Mouse (Mus musculus) neural tube, embryonic 12.5 days (tissue): ENCODE measurements around the gene Nin. TPM values are rescaled to one million over a fixed set of nuclear protein-coding genes. Genes with fewer than 3 reads are reported as not detected.

Source experiments
- ATAC-seq: fragments of 200-750 bp; cut with Nextera tagmentation; 2 replicates; pipeline ENCODE4 v1.8.0; 2017; ENCODE audit warnings: low read depth, mild to moderate bottlenecking, moderate TSS enrichment, moderate library complexity; ENCODE audit not compliant: low FRiP score
- H3K27ac ChIP-seq: fragments of 300-500 bp; sonication (generic); 2 replicates; pipeline ENCODE4 v1.5.1; 2016
- H3K27me3 ChIP-seq: fragments of 300-500 bp; sonication (generic); replicated peaks from 2 replicates; pipeline ENCODE4 v1.6.1; 2016; ENCODE audit warnings: mild to moderate bottlenecking
- H3K36me3 ChIP-seq: fragments of 300-500 bp; sonication (generic); 2 replicates; pipeline ENCODE4 v1.6.1; 2016; ENCODE audit warnings: mild to moderate bottlenecking
- H3K4me1 ChIP-seq: fragments of 300-500 bp; sonication (generic); 2 replicates; pipeline ENCODE4 v1.6.1; 2016
- H3K4me2 ChIP-seq: fragments of 300-500 bp; sonication (generic); replicated peaks from 2 replicates; pipeline ENCODE4 v1.6.1; 2016; ENCODE audit warnings: mild to moderate bottlenecking
- H3K4me3 ChIP-seq: fragments of 300-500 bp; sonication (generic); 2 replicates; pipeline ENCODE4 v1.5.1; 2016
- H3K9ac ChIP-seq: fragments of 300-500 bp; sonication (generic); 2 replicates; pipeline ENCODE4 v1.6.1; 2016; ENCODE audit warnings: mild to moderate bottlenecking
- H3K9me3 ChIP-seq: fragments of 300-500 bp; sonication (generic); 2 replicates; pipeline ENCODE4 v1.6.1; 2016; ENCODE audit warnings: mild to moderate bottlenecking
- WGBS: fragments of 180-500 bp; shearing (Covaris S2); methylation state at CpG from one replicate; pipeline ENCODE4 v1.1.7; 2016; 5-methylcytosine and 5-hydroxymethylcytosine counted together
- polyA plus RNA-seq: library from polyadenylated mRNA; unstranded; fragments of >200 nt; fragmentation: Nextera tagmentation; extraction: Ambion mirVana; gene quantifications from 2 replicates; pipeline ENCODE4 v1.2.1, GENCODE M21; 2016

Nin gene
- polyA plus RNA-seq, 1 experiment from 2014 or later = 18.9 TPM

DNA sequence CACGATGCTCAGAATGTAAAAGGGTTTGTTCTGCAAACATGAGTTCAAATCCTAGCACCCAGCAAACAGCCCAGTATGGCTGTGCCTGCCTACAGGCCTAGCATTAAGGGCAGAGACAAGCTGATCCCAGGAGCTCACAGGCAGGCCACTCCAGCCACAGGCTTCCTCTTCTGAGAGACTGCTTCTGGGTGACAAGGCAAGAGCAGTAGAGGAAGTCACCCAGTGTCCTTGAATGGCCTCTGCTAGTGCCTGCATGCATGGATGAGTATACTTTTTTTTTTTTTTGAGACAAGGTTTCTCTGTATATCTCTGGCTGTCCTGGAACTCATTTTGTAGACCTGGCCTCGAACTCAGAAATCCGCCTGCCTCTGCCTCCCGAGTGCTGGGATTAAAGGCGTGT is 27.0 kb upstream of the Nin start:
- H3K4me1 ChIP-seq = peaks cover 7% of the 10 kb centered on the region; the same call in 1 of the 2 replicates
- H3K36me3 ChIP-seq = no peaks in the 10 kb centered on the region
- no peak for ATAC-seq
- H3K9me3 ChIP-seq = no peaks in the 10 kb centered on the region
- no peak overlapping the region for H3K27ac ChIP-seq
- H3K4me2 ChIP-seq = no peak overlapping the region
- no peak overlapping the region for H3K4me3 ChIP-seq
- no peaks in the 10 kb centered on the region for H3K27me3 ChIP-seq
- no peak overlapping the region for H3K9ac ChIP-seq
- 98% methylated on average over 5 of the region's 5 CpGs for WGBS

DNA sequence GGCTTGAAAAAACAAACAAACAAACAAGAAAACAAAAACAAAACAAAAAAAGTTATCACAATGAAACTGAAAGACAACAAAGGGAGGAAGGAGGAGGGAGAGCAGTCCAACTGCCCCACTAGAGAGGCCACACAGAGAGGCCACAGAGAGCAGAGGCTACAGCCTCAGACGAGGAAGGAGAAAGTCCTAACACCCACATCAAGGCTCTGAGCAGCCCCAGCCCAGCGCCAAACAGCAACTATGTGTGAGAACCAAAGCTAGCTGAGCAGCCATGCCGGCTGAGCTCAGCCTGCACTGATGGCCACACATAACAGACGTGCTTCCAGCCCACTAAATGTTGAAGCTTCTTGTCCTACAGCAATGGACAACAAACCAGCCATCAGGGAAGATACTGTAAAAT is 26.4 kb upstream of the Nin start:
- Histone ChIP-seq H3K9me3 (no peaks in the 10 kb centered on the region), H3K27ac (no peak overlapping the region), H3K27me3 (no peaks in the 10 kb centered on the region), H3K36me3 (no peaks in the 10 kb centered on the region), H3K9ac (no peak overlapping the region), H3K4me2 (no peak overlapping the region), H3K4me3 (no peak overlapping the region), H3K4me1 (peaks cover 7% of the 10 kb centered on the region; the same call in 1 of the 2 replicates)
- whole genome bisulfite sequencing = 67% methylated on average over 4 of the region's 4 CpGs
- no peak for ATAC-seq

DNA sequence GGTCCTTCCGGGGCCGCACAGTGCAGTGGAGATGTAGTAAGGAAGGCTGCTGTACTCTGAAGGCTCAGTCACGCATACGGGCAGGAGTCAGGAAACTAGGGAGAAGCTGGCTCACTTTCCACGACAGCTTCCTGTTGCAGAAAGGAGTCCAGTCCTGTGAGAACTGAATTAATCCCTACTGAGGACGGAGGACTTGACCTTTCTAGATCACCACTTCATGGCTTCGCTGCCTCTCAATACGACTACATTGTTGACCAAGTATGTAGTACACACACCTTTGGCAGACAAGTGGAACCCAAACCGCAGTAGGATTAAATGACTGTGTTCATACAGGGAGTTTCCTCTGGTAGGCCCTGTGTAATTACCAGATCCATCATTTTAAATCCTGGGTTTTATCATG is 24.1 kb upstream of the Nin start:
- Histone ChIP-seq H3K4me2 (no peak overlapping the region), H3K4me3 (no peak overlapping the region), H3K9me3 (no peaks in the 10 kb centered on the region), H3K27ac (no peak overlapping the region), H3K27me3 (no peaks in the 10 kb centered on the region), H3K4me1 (0 out of 2 replicates have a peak, but pooled peaks cover 4% of the 10 kb centered on the region), H3K9ac (no peak overlapping the region), H3K36me3 (no peaks in the 10 kb centered on the region)
- WGBS = 82% methylated on average over 9 of the region's 9 CpGs
- ATAC-seq = no peak

DNA sequence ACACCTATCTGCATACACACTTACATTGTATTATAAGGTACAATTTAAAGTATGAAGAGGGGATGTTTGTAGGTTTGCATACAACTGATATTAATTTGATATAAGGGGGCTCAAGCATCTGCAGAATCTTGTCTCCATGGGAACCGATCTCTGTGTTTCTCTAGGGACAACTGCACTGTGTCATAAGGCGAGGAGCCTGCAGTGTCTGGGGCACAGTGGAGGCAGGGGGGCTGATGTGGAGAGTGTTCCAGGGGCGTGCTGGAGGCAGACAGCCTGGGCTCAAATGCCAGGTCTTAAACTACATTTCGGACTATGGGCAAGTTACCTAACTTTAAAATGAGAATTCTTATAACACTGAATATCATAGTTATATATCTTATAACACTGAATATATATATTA is 23.6 kb upstream of the Nin start:
- Histone ChIP-seq H3K4me1 (0 out of 2 replicates have a peak, but pooled peaks cover 4% of the 10 kb centered on the region), H3K9ac (no peak overlapping the region), H3K4me3 (no peak overlapping the region), H3K27me3 (no peaks in the 10 kb centered on the region), H3K4me2 (no peak overlapping the region), H3K27ac (no peak overlapping the region), H3K36me3 (no peaks in the 10 kb centered on the region), H3K9me3 (no peaks in the 10 kb centered on the region)
- 70% methylated on average over 4 of the region's 4 CpGs for WGBS
- no peak for ATAC-seq

DNA sequence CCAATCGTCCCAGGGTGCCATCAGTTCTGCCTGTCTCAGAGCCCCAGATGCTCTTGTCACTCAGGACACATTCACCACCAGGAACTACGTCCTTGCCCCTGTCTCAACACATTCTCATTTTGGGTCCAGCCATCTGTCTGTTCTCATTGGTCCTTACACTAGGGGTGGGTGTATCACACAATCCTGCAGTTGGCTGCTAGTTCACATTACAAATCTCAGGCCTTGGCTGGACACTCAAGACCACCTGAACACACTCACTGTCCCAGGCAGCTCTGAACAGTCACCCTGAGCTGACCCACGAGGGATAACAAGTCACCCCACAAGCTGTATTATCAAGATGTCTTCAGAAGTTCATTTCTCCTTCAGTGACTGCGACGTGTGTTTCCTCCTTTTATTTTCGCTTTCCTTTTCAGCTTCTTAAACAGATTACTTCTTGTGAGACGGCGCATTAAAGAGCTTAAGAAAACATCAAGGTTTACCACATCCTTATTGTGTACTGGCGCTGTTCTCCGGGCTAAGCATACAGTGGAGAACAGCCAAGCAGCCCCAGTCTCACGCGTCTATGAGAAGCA is 22.8 kb upstream of the Nin start:
- H3K9me3 ChIP-seq = no peaks in the 10 kb centered on the region
- H3K4me3 ChIP-seq = no peak overlapping the region
- no peak overlapping the region for H3K27ac ChIP-seq
- H3K27me3 ChIP-seq = no peaks in the 10 kb centered on the region
- 58% methylated on average over 12 of the region's 12 CpGs for WGBS
- H3K4me1 ChIP-seq = 0 out of 2 replicates have a peak, but pooled peaks cover 4% of the 10 kb centered on the region
- H3K4me2 ChIP-seq = no peak overlapping the region
- ATAC-seq = no peak
- no peaks in the 10 kb centered on the region for H3K36me3 ChIP-seq
- no peak overlapping the region for H3K9ac ChIP-seq

DNA sequence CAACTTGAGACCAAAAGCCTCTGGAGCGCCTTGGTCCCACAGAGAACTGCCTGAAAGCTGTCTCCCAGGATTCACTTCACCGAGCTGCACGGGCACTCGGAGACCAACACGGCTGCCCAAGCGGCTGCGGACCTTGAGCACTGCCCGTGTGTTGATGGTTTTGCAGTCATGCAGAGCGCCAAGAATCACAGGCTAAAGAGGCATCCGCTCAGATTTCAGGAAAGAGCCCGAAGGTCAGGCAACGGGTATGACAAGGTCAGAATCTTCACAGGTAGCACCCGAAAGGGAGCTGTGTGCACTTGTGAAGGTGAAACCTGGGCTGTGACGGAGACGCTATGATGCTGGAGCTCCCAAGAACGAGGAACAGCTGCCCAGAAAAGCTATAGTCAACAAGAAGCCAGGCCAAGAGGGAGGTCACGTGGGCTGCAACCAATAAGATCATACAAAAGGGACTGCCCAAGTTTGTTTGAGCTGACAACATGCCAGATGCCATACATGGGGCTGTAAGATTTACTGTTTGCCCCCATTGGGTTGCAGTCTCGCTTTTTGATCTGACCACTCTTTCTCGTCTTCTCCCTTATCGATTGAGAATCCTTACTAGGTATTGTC is 21.2 kb upstream of the Nin start:
- 91% methylated on average over 20 of the region's 20 CpGs for WGBS
- Histone ChIP-seq H3K4me2 (no peak overlapping the region), H3K27me3 (no peaks in the 10 kb centered on the region), H3K4me3 (no peak overlapping the region), H3K27ac (no peak overlapping the region), H3K36me3 (no peaks in the 10 kb centered on the region), H3K9me3 (no peaks in the 10 kb centered on the region), H3K9ac (no peak overlapping the region), H3K4me1 (peaks cover 4% of the 10 kb centered on the region; the same call in 1 of the 2 replicates)
- no peak for ATAC-seq

DNA sequence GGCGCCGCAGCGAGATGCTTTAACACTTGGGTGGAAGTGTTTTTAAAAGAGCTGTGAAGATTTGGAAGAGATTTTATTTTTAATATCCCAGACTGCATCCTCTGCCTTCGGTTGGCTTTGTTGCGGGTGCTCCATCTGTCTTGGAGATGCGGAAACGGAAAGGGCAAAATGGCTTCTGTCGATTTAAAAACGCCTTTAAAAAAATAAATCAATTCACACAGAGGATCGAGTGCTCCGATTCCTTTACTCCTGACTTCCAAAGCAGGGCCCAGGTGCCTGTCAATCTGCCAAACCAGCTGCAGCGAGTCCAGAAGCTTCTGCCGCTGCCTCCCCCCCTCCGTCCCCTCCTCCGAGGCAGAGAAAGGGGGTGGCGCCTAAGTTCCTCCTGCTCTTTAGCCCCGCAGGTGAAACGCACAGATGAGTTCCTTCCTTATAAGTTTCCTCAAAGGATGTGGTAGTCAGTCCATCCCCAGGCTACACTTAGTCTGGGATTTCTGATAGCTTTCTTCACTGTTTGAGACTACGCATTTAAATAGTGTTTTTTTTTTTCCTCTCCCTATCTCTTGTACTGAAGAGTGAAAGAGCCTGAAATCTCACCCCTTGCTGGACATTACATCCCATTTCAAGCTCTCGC is 17.6 kb upstream of the Nin start:
- WGBS = 45% methylated on average over 20 of the region's 20 CpGs
- Histone ChIP-seq H3K36me3 (no peaks in the 10 kb centered on the region), H3K4me1 (no peaks in the 10 kb centered on the region; the same call in 1 of the 2 replicates), H3K4me2 (peak overlapping the region; percentile 35; the same call in 1 of the 2 replicates), H3K27ac (no peak overlapping the region), H3K4me3 (no peak overlapping the region), H3K9ac (no peak overlapping the region), H3K27me3 (no peaks in the 10 kb centered on the region), H3K9me3 (no peaks in the 10 kb centered on the region)
- no peak for ATAC-seq

DNA sequence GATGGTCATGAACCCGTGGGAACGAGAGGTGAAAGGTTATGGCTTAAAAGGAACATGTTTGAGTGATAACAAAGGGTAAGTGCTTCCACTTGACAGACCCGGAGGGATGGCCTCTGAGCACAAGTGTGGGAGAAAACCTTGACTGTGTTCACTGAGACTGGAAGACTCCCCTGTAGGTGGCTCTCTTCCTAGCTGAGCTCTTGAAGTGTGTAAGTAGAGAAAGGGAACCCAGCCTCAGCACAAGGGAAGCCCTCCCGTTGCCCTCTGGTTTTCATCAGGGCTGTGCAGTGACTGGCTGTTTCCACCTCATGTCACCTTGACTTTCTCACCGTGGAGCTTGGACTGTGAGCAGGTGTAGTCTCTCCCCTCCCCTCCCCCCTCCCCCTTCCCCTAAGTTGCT is 15.6 kb upstream of the Nin start:
- Histone ChIP-seq H3K4me2 (no peak overlapping the region), H3K9ac (no peak overlapping the region), H3K27ac (no peak overlapping the region), H3K4me1 (no peaks in the 10 kb centered on the region; the same call in 1 of the 2 replicates), H3K36me3 (no peaks in the 10 kb centered on the region), H3K27me3 (no peaks in the 10 kb centered on the region), H3K9me3 (no peaks in the 10 kb centered on the region), H3K4me3 (no peak overlapping the region)
- no peak for ATAC-seq
- 57% methylated on average over 5 of the region's 5 CpGs for WGBS

DNA sequence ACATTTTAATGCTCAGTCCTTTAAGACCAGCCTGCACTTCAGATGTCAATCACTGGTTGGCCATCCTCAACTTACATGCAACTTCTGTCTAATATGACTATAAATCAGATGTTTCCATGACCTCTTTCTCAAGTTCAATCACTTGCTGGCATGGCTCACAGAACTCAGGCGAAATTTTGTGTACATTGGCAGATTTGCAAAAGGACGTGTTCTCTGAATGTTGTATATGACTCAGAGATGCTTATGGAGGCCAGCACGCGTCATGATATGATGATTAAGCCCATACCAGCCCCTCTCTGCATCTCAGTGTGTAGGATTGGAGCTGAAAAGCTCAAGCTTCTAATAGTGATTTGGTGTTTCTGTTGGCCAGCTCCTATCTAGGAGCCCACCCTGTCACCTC is 13.1 kb upstream of the Nin start:
- no peaks in the 10 kb centered on the region for H3K9me3 ChIP-seq
- no peak overlapping the region for H3K4me3 ChIP-seq
- WGBS = 93% methylated on average over 4 of the region's 4 CpGs
- no peak for ATAC-seq
- H3K36me3 ChIP-seq = no peaks in the 10 kb centered on the region
- no peak overlapping the region for H3K27ac ChIP-seq
- no peak overlapping the region for H3K9ac ChIP-seq
- no peaks in the 10 kb centered on the region for H3K27me3 ChIP-seq
- H3K4me2 ChIP-seq = no peak overlapping the region
- no peaks in the 10 kb centered on the region; the same call in 1 of the 2 replicates for H3K4me1 ChIP-seq

DNA sequence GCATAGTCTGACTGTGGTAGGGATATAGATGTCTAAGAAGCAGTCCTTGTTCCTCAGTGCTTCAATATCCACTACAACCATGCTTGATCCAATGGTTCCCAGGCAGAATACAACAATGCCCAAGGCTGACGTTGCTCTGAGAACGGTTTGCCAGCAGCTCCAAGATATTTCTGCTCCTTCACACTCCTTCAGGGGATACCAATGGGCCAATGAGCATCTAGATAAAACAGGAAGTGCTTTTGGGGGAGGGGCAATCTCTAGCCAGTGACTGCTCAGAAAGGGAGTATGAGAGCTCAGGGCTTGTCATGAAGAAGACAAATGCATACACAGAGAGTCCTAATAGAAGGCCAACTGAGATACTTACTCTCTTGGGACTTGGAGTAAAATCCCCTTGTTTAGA is 6.0 kb upstream of the Nin start:
- no peak overlapping the region for H3K4me2 ChIP-seq
- H3K4me3 ChIP-seq = no peak overlapping the region
- no peaks in the 10 kb centered on the region for H3K36me3 ChIP-seq
- H3K27me3 ChIP-seq = no peaks in the 10 kb centered on the region
- H3K4me1 ChIP-seq = no peaks in the 10 kb centered on the region
- no peak overlapping the region for H3K9ac ChIP-seq
- H3K27ac ChIP-seq = no peak overlapping the region
- WGBS = 75% methylated on average over 2 of the region's 2 CpGs
- H3K9me3 ChIP-seq = no peaks in the 10 kb centered on the region
- ATAC-seq = no peak

DNA sequence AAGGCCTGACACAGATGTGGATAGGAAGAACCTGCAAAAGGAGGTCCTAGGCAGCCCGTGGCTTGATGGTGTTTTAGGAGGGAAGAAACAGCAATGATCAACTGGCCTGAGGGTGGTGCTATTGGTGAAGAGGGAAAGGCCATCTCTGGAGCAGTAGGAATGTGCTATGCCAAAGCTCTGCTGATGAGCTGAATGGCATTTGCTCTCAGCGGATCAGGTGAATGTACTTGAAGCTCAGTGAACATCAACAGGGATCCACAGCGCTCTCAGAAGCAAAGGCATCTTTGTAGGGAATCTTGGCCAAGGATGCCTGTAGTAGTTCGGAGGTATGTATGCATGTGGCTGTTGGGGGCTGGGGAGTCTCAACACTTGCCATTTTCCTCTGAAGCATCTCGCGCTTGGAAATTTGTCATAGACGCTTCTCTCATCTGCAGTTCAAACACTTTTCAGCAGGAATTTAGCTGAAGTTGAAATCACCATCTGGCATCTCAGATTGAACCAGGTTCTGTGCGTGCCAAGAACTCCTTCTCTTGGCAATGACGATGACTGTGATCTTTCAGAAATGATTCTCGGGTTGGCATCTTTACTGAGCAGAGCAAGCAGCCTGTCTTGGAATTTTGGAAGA is 5.3 kb upstream of the Nin start:
- H3K27me3 ChIP-seq = no peaks in the 10 kb centered on the region
- no peak for ATAC-seq
- no peaks in the 10 kb centered on the region for H3K4me1 ChIP-seq
- no peak overlapping the region for H3K4me2 ChIP-seq
- H3K9ac ChIP-seq = no peak overlapping the region
- no peaks in the 10 kb centered on the region for H3K9me3 ChIP-seq
- no peak overlapping the region for H3K4me3 ChIP-seq
- H3K27ac ChIP-seq = no peak overlapping the region
- no peaks in the 10 kb centered on the region for H3K36me3 ChIP-seq
- 92% methylated on average over 10 of the region's 10 CpGs for WGBS

DNA sequence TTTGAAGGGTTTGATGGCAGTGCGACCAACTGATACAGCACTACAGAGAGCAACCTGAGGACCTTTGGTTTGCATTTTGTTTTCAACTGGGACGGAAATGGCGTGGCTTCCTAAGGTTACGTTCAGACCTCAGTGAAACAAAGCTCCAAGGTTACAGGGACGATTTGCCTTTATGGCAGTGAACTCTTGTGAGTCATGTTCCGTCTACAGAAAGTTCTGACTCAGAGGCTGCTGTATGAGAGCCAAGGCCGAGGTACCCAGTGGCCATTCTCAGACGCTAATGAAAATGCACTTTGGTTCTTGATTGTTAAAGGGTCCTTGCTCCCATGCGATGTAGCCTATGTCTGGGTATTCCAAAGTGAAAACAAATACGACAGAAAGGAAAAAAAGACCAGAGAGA is 3.6 kb upstream of the Nin start:
- no peaks in the 10 kb centered on the region for H3K27me3 ChIP-seq
- WGBS = 87% methylated on average over 10 of the region's 10 CpGs
- H3K4me2 ChIP-seq = no peak overlapping the region
- peaks cover 2% of the 10 kb centered on the region for H3K4me1 ChIP-seq
- no peak overlapping the region for H3K4me3 ChIP-seq
- no peak overlapping the region for H3K27ac ChIP-seq
- ATAC-seq = no peak
- H3K9me3 ChIP-seq = no peaks in the 10 kb centered on the region
- H3K9ac ChIP-seq = no peak overlapping the region
- H3K36me3 ChIP-seq = no peaks in the 10 kb centered on the region
